Mouse (Mus musculus) neural tube, embryonic 13.5 days (tissue): ENCODE data around the gene Dnajb6. TPM values are rescaled to one million over a fixed set of nuclear protein-coding genes. Genes with fewer than 3 reads are reported as not detected.
"Not testable (repeated sequence)": the region's sequence is repeated elsewhere in the genome, so short reads cannot be mapped to it uniquely, and the experiment has no call there.

Experiments
- ATAC-seq: fragments of 200-750 bp; cut with Nextera tagmentation; 2 replicates; pipeline ENCODE4 v1.8.0; 2017; ENCODE audit warnings: low read depth, mild to moderate bottlenecking, moderate TSS enrichment, moderate library complexity
- H3K27ac ChIP-seq: fragments of 300-500 bp; sonication (generic); replicated peaks from 2 replicates; pipeline ENCODE4 v1.5.1; 2015; ENCODE audit warnings: moderate library complexity, mild to moderate bottlenecking, inconsistent platforms
- H3K27me3 ChIP-seq: fragments of 300-500 bp; sonication (generic); 2 replicates; pipeline ENCODE4 v1.6.1; 2015; ENCODE audit warnings: mild to moderate bottlenecking, inconsistent platforms
- H3K36me3 ChIP-seq: fragments of 300-500 bp; sonication (generic); 2 replicates; pipeline ENCODE4 v1.6.1; 2015; ENCODE audit warnings: mild to moderate bottlenecking, inconsistent platforms
- H3K4me1 ChIP-seq: fragments of 300-500 bp; sonication (generic); replicated peaks from 2 replicates; pipeline ENCODE4 v1.6.1; 2015; ENCODE audit warnings: inconsistent platforms
- H3K4me2 ChIP-seq: fragments of 300-500 bp; sonication (generic); 2 replicates; pipeline ENCODE4 v1.6.1; 2015; ENCODE audit warnings: inconsistent platforms, mild to moderate bottlenecking, moderate library complexity
- H3K4me3 ChIP-seq: fragments of 300-500 bp; sonication (generic); 2 replicates; pipeline ENCODE4 v1.5.1; 2015; ENCODE audit warnings: mild to moderate bottlenecking, inconsistent platforms
- H3K9ac ChIP-seq: fragments of 300-500 bp; sonication (generic); 2 replicates; pipeline ENCODE4 v1.6.1; 2015; ENCODE audit warnings: moderate library complexity, mild to moderate bottlenecking, inconsistent platforms
- H3K9me3 ChIP-seq: fragments of 300-500 bp; sonication (generic); 2 replicates; pipeline ENCODE4 v1.6.1; 2016; ENCODE audit warnings: inconsistent platforms
- WGBS: fragments of 180-500 bp; shearing (Covaris S2); methylation state at CpG from one replicate; pipeline ENCODE4 v1.1.7; 2015; 5-methylcytosine and 5-hydroxymethylcytosine counted together
- polyA plus RNA-seq: library from polyadenylated mRNA; unstranded; fragments of >200 nt; fragmentation: Nextera tagmentation; extraction: Ambion mirVana; gene quantifications from 2 replicates; pipeline ENCODE4 v1.2.1, GENCODE M21; 2015

The Dnajb6 gene
- polyA plus RNA-seq, 1 experiment from 2014 or later, result 306 TPM

GRCm38 (mm10) chr5:29772038-29772437 lies 36.5 kb downstream of the Dnajb6 start:
- 89% methylated on average over 2 of the region's 2 CpGs for WGBS
- H3K4me3 ChIP-seq, result no peak overlapping the region
- H3K36me3 ChIP-seq, result peaks cover 50% of the 10 kb centered on the region
- H3K9ac ChIP-seq, result no peak overlapping the region
- no peak overlapping the region for H3K4me2 ChIP-seq
- H3K27ac ChIP-seq, result no peak overlapping the region
- H3K4me1 ChIP-seq, result no peaks in the 10 kb centered on the region
- ATAC-seq, result no peak
- H3K9me3 ChIP-seq, result no peaks in the 10 kb centered on the region
- H3K27me3 ChIP-seq, result no peaks in the 10 kb centered on the region

GRCm38 (mm10) chr5:29772651-29773330 lies 37.3 kb downstream of the Dnajb6 start:
- Histone ChIP-seq H3K36me3 (peaks cover 45% of the 10 kb centered on the region), H3K9ac (no peak overlapping the region), H3K27ac (no peak overlapping the region), H3K4me3 (no peak overlapping the region), H3K4me2 (no peak overlapping the region), H3K9me3 (no peaks in the 10 kb centered on the region), H3K4me1 (no peaks in the 10 kb centered on the region), H3K27me3 (no peaks in the 10 kb centered on the region)
- no peak for ATAC-seq
- 89% methylated on average over 4 of the region's 4 CpGs for WGBS

GRCm38 (mm10) chr5:29773460-29774150 lies 38.1 kb downstream of the Dnajb6 start:
- no peak overlapping the region for H3K27ac ChIP-seq
- H3K36me3 ChIP-seq, result peaks cover 45% of the 10 kb centered on the region
- no peaks in the 10 kb centered on the region for H3K9me3 ChIP-seq
- no peak for ATAC-seq
- no peak overlapping the region for H3K4me2 ChIP-seq
- H3K27me3 ChIP-seq, result no peaks in the 10 kb centered on the region
- H3K9ac ChIP-seq, result no peak overlapping the region
- whole genome bisulfite sequencing, result 88% methylated on average over 13 of the region's 13 CpGs
- no peaks in the 10 kb centered on the region for H3K4me1 ChIP-seq
- no peak overlapping the region for H3K4me3 ChIP-seq

- no peak overlapping the region for H3K27ac ChIP-seq
- H3K36me3 ChIP-seq, result peaks cover 45% of the 10 kb centered on the region
- H3K4me2 ChIP-seq, result no peak overlapping the region
- ATAC-seq, result no peak
- H3K9ac ChIP-seq, result no peak overlapping the region
- no peaks in the 10 kb centered on the region for H3K4me1 ChIP-seq
- H3K4me3 ChIP-seq, result no peak overlapping the region
- 92% methylated on average over 5 of the region's 5 CpGs for WGBS
- H3K27me3 ChIP-seq, result no peaks in the 10 kb centered on the region
- no peaks in the 10 kb centered on the region for H3K9me3 ChIP-seq
These were observed 39.9 kb downstream of the Dnajb6 start for GRCm38 (mm10) chr5:29775437-29775836.

- Histone ChIP-seq H3K36me3 (peaks cover 44% of the 10 kb centered on the region), H3K27ac (no peak overlapping the region), H3K9ac (no peak overlapping the region), H3K9me3 (no peaks in the 10 kb centered on the region), H3K4me1 (no peaks in the 10 kb centered on the region), H3K27me3 (no peaks in the 10 kb centered on the region), H3K4me3 (no peak overlapping the region), H3K4me2 (no peak overlapping the region)
- ATAC-seq, result no peak
- whole genome bisulfite sequencing, result 95% methylated on average over 6 of the region's 6 CpGs
These were observed 42.5 kb downstream of the Dnajb6 start for GRCm38 (mm10) chr5:29778029-29778428.

- H3K9me3 ChIP-seq, H3K27ac ChIP-seq, H3K4me2 ChIP-seq, H3K4me1 ChIP-seq, H3K27me3 ChIP-seq, ATAC-seq, H3K4me3 ChIP-seq, H3K9ac ChIP-seq: not testable (repeated sequence)
- peaks cover 37% of the 10 kb centered on the region for H3K36me3 ChIP-seq
- 94% methylated on average over 9 of the region's 9 CpGs for WGBS
These were observed 44.2 kb downstream of the Dnajb6 start for GRCm38 (mm10) chr5:29779733-29780132.

GRCm38 (mm10) chr5:29782261-29782660 lies 46.8 kb downstream of the Dnajb6 start:
- Histone ChIP-seq H3K9ac (no peak overlapping the region), H3K27ac (no peak overlapping the region), H3K36me3 (peaks cover 33% of the 10 kb centered on the region; the same call in 1 of the 2 replicates), H3K4me2 (no peak overlapping the region), H3K9me3 (no peaks in the 10 kb centered on the region), H3K4me1 (no peaks in the 10 kb centered on the region), H3K4me3 (no peak overlapping the region), H3K27me3 (no peaks in the 10 kb centered on the region)
- 88% methylated on average over 3 of the region's 3 CpGs for whole genome bisulfite sequencing
- ATAC-seq, result no peak

GRCm38 (mm10) chr5:29784906-29785305 lies 49.4 kb downstream of the Dnajb6 start:
- not testable (repeated sequence) for H3K9me3 ChIP-seq, ATAC-seq, H3K27ac ChIP-seq, H3K9ac ChIP-seq, H3K4me1 ChIP-seq, H3K4me3 ChIP-seq, H3K27me3 ChIP-seq, H3K4me2 ChIP-seq
- WGBS, result 92% methylated on average over 11 of the region's 13 CpGs
- H3K36me3 ChIP-seq, result peaks cover 18% of the 10 kb centered on the region; the same call in 1 of the 2 replicates

GRCm38 (mm10) chr5:29785953-29786352 lies 50.5 kb downstream of the Dnajb6 start:
- not testable (repeated sequence) for H3K27me3 ChIP-seq
- 100% methylated on average over 1 of the region's 11 CpGs for WGBS

GRCm38 (mm10) chr5:29794933-29795332 lies 59.4 kb downstream of the Dnajb6 start:
- WGBS, result 89% methylated on average over 8 of the region's 8 CpGs
- not testable (repeated sequence) for H3K4me3 ChIP-seq, H3K27ac ChIP-seq, H3K4me1 ChIP-seq, H3K9ac ChIP-seq, H3K9me3 ChIP-seq, H3K27me3 ChIP-seq, ATAC-seq, H3K4me2 ChIP-seq
- peaks cover 17% of the 10 kb centered on the region for H3K36me3 ChIP-seq

More at GRCm38 (mm10) chr5:29785953-29786352, 50.5 kb downstream of the Dnajb6 start:
- not testable (repeated sequence) for H3K9ac ChIP-seq, H3K4me2 ChIP-seq, H3K27ac ChIP-seq, ATAC-seq, H3K9me3 ChIP-seq, H3K4me1 ChIP-seq, H3K4me3 ChIP-seq
- H3K36me3 ChIP-seq, result peaks cover 15% of the 10 kb centered on the region; the same call in 1 of the 2 replicates

GRCm38 (mm10) chr5:29808940-29809339 lies 73.5 kb downstream of the Dnajb6 start:
- ATAC-seq, result no peak
- Histone ChIP-seq H3K27me3 (no peaks in the 10 kb centered on the region), H3K9me3 (no peaks in the 10 kb centered on the region), H3K4me1 (no peaks in the 10 kb centered on the region), H3K27ac (no peak overlapping the region), H3K4me3 (no peak overlapping the region), H3K9ac (no peak overlapping the region), H3K36me3 (no peaks in the 10 kb centered on the region), H3K4me2 (no peak overlapping the region)
- WGBS, result 91% methylated on average over 1 of the region's 1 CpGs

GRCm38 (mm10) chr5:29811377-29811921 lies 76.0 kb downstream of the Dnajb6 start:
- not testable (repeated sequence) for H3K9ac ChIP-seq, H3K36me3 ChIP-seq, ATAC-seq, H3K27ac ChIP-seq, H3K4me3 ChIP-seq, H3K4me1 ChIP-seq, H3K4me2 ChIP-seq, H3K27me3 ChIP-seq, H3K9me3 ChIP-seq
- 59% methylated on average over 7 of the region's 7 CpGs for WGBS
